ENCODE assay signal across 18 mouse cellular contexts in genomic region chr13:101874761-101875160, GRCm38 (mm10).
DNase-seq lines count a peak whose midpoint lies in the region; TF ChIP-seq lines count a peak whose summit lies in the region.
"Had no signal": no experiment of that assay in that cellular context is flagged by ENCODE, and none has a peak within 500 bp of the region (broad histone marks: within the 10 kb centered on the region; RNA-seq: fewer than 3 reads in every experiment).

No protein-coding gene starts in this region.

- TF ChIP-seq CTCF in heart, adult 2 months (IDR thresholded peaks at IDR 0.05) = no peak

- H3K79me2 ChIP-seq in heart, adult 2 months (replicated peaks; ENCODE audit: control insufficient read depth, insufficient read depth, low read length) = no peaks in the 10 kb centered on the region

- H3K27ac ChIP-seq in heart, embryonic 10.5 days = no peak overlapping the region
- H3K27ac ChIP-seq in heart, adult 2 months = no peak overlapping the region
- H3K27ac ChIP-seq: embryonic facial prominence, embryonic 12.5 days; liver, embryonic 12.5 days; midbrain, embryonic 12.5 days; neural tube, embryonic 15.5 days had no signal

- no peak overlapping the region for H3K4me3 ChIP-seq in heart, embryonic 10.5 days
- H3K4me3 ChIP-seq in heart, adult 2 months = no peak overlapping the region
- H3K4me3 ChIP-seq: embryonic facial prominence, embryonic 12.5 days; liver, embryonic 12.5 days; midbrain, embryonic 12.5 days; neural tube, embryonic 15.5 days had no signal

- intact Hi-C loops in heart, adult 2 months (cut with DNase I) = no loop called here

- 88% methylated on average over 4 of the region's 4 CpGs for WGBS in heart, embryonic 10.5 days
- WGBS in heart, adult 2 months = 82% methylated on average over 4 of the region's 4 CpGs

- H3K36me3 ChIP-seq in heart, embryonic 10.5 days = no peaks in the 10 kb centered on the region
- no peaks in the 10 kb centered on the region for H3K36me3 ChIP-seq in heart, adult 2 months (ENCODE audit: control insufficient read depth, insufficient read depth, low read length)
- H3K36me3 ChIP-seq: embryonic facial prominence, embryonic 12.5 days; liver, embryonic 12.5 days; midbrain, embryonic 12.5 days; neural tube, embryonic 15.5 days had no signal

- H3K9ac ChIP-seq in heart, adult 2 months (ENCODE audit: low read depth, low read length) = no peak overlapping the region
- H3K9ac ChIP-seq: embryonic facial prominence, embryonic 12.5 days; liver, embryonic 12.5 days; lung, embryonic 14.5 days; midbrain, embryonic 12.5 days; neural tube, embryonic 15.5 days had no signal

- H3K9me3 ChIP-seq in heart, embryonic 10.5 days = no peaks in the 10 kb centered on the region
- H3K9me3 ChIP-seq: embryonic facial prominence, embryonic 12.5 days; liver, embryonic 12.5 days; midbrain, embryonic 12.5 days; neural tube, embryonic 15.5 days had no signal

- no peak for TF ChIP-seq EP300 in heart, adult 2 months (IDR thresholded peaks at IDR 0.05; ENCODE audit: insufficient read depth, low read depth, low read length)

- TF ChIP-seq POLR2A in heart, adult 2 months (IDR thresholded peaks at IDR 0.05; ENCODE audit: insufficient read depth, low read depth, low read length) = no peak

- no peaks in the 10 kb centered on the region for H3K27me3 ChIP-seq in heart, embryonic 10.5 days (ENCODE audit: insufficient read depth, poor library complexity, severe bottlenecking)
- no peaks in the 10 kb centered on the region for H3K27me3 ChIP-seq in heart, adult 2 months (ENCODE audit: control insufficient read depth, insufficient read depth, low read length)
- H3K27me3 ChIP-seq: CH12.LX; embryonic facial prominence, embryonic 12.5 days; liver, embryonic 12.5 days; midbrain, embryonic 12.5 days; neural tube, embryonic 15.5 days had no signal

- no peaks in the 10 kb centered on the region for H3K4me1 ChIP-seq in heart, embryonic 10.5 days
- H3K4me1 ChIP-seq in heart, adult 2 months (ENCODE audit: control insufficient read depth, insufficient read depth, low read length) = no peaks in the 10 kb centered on the region
- H3K4me1 ChIP-seq: embryonic facial prominence, embryonic 12.5 days; liver, embryonic 12.5 days; midbrain, embryonic 12.5 days; neural tube, embryonic 15.5 days had no signal

- peak; percentile 36 for DNase-seq in heart, embryonic 10.5 days (ENCODE audit: low spot score)
- no peak for DNase-seq in heart, adult 2 months
- peak; percentile 33 for DNase-seq in layer of hippocampus, adult 9-11 months
- peak; percentile 36 for DNase-seq in right cerebral cortex, adult 18-20 months
- DNase-seq in embryo, embryonic 10.5 days (ENCODE audit: low spot score) = no peak
- no peak for DNase-seq in testis, postnatal 14 days (ENCODE audit: low spot score)
- no peak for DNase-seq in kidney, postnatal 36 days
- DNase-seq: cerebellum, adult 11 months; gastrocnemius, postnatal 25 days; heart, postnatal 4 days; kidney, adult 2 months; lung, embryonic 14.5 days; thymus, postnatal 36 days had no signal

Comparison
In these comparisons a context has a peak if more than half of its experiments do, and no peak if none do; other contexts are left out.
1. DNase-seq: peak in heart, embryonic 10.5 days (single experiment), layer of hippocampus, adult 9-11 months (single experiment) and right cerebral cortex, adult 18-20 months (single experiment); none in heart, adult 2 months (0 of 2), embryo, embryonic 10.5 days (single experiment), testis, postnatal 14 days (single experiment) and kidney, postnatal 36 days (0 of 2).